Mouse (Mus musculus) forebrain, postnatal 0 days (tissue): ENCODE measurements around the gene Ccr7. TPM values are rescaled to one million over a fixed set of nuclear protein-coding genes. Genes with fewer than 3 reads are reported as not detected.
A peak's percentile ranks its signal among the peaks of the same experiment; 100 is the strongest.

Experiments used
- ATAC-seq: fragments of 200-750 bp; cut with Nextera tagmentation; 2 replicates; pipeline ENCODE4 v1.8.0; 2017; ENCODE audit warnings: mild to moderate bottlenecking, moderate library complexity
- DNase-seq: peaks from one replicate; pipeline ENCODE4 v3.0.0-alpha.2; 2015
- H3K27ac ChIP-seq: fragments of 300-500 bp; sonication (generic); 2 replicates; pipeline ENCODE4 v1.5.1; 2014; ENCODE audit warnings: low read depth, mild to moderate bottlenecking, antibody characterized with exemption, low read length, moderate library complexity, mixed read lengths
- H3K27me3 ChIP-seq: fragments of 300-500 bp; sonication (generic); 2 replicates; pipeline ENCODE4 v1.6.1; 2014; ENCODE audit warnings: mild to moderate bottlenecking, low read length, mixed read lengths; ENCODE audit not compliant: insufficient read depth
- H3K36me3 ChIP-seq: fragments of 300-500 bp; sonication (generic); 2 replicates; pipeline ENCODE4 v1.6.1; 2014; ENCODE audit warnings: mild to moderate bottlenecking, moderate library complexity; ENCODE audit not compliant: insufficient read depth
- H3K4me1 ChIP-seq: fragments of 300-500 bp; sonication (generic); 2 replicates; pipeline ENCODE4 v1.6.1; 2014; ENCODE audit warnings: antibody characterized with exemption; ENCODE audit not compliant: insufficient read depth
- H3K4me2 ChIP-seq: fragments of 300-500 bp; sonication (generic); 2 replicates; pipeline ENCODE4 v1.6.1; 2014; ENCODE audit warnings: low read depth, mild to moderate bottlenecking, moderate library complexity
- H3K4me3 ChIP-seq: fragments of 300-500 bp; sonication (generic); 2 replicates; pipeline ENCODE4 v1.5.1; 2014; ENCODE audit warnings: low read depth, low read length, mixed read lengths
- H3K9ac ChIP-seq: fragments of 300-500 bp; sonication (generic); 2 replicates; pipeline ENCODE4 v1.6.1; 2014; ENCODE audit warnings: mild to moderate bottlenecking
- H3K9me3 ChIP-seq: fragments of 300-500 bp; sonication (generic); 2 replicates; pipeline ENCODE4 v1.6.1; 2016; ENCODE audit warnings: low read length
- CTCF ChIP-seq: sonication (generic); IDR thresholded peaks from 2 replicates; pipeline ENCODE4 v1.5.1; 2016; ENCODE audit warnings: antibody characterized with exemption, control low read depth, low read depth
- WGBS: fragments of 180-500 bp; shearing (Covaris S2); extraction: QIAGEN DNeasy Blood & Tissue Kit; methylation state at CpG from one replicate; pipeline ENCODE4 v1.1.7; 2014; 5-methylcytosine and 5-hydroxymethylcytosine counted together
- polyA plus RNA-seq: library from polyadenylated mRNA; unstranded; fragments of >200 nt; fragmentation: Nextera tagmentation; extraction: Ambion mirVana; gene quantifications from 2 replicates; pipeline ENCODE4 v1.2.1, GENCODE M21; 2015
- total RNA-seq: library from RNA; depleted of rRNA; stranded (reverse); fragments of >200 nt; gene quantifications from 2 replicates; pipeline ENCODE4 v1.2.3, GENCODE M21; 2014

Ccr7 gene
- total and polyA plus RNA-seq, 2 experiments from 2014 or later = 0.17 to 0.38 TPM

GRCm38 (mm10) chr11:99122703-99123102 lies 32.2 kb downstream of the Ccr7 start:
- Histone ChIP-seq H3K27ac (peak overlapping the region; percentile 54; the same call in 1 of the 2 replicates), H3K27me3 (no peaks in the 10 kb centered on the region), H3K4me1 (no peaks in the 10 kb centered on the region; the same call in 1 of the 2 replicates), H3K4me3 (no peak overlapping the region), H3K9me3 (no peaks in the 10 kb centered on the region), H3K4me2 (no peak overlapping the region), H3K9ac (no peak overlapping the region), H3K36me3 (no peaks in the 10 kb centered on the region)
- 54% methylated on average over 3 of the region's 3 CpGs for WGBS
- TF ChIP-seq CTCF = no peak
- DNase-seq (no peak), ATAC-seq (peak; percentile 29; the same call in 1 of the 2 replicates)

- Histone ChIP-seq H3K36me3 (no peaks in the 10 kb centered on the region), H3K9ac (no peak overlapping the region), H3K27ac (no peak overlapping the region), H3K27me3 (no peaks in the 10 kb centered on the region), H3K4me3 (no peak overlapping the region), H3K4me1 (no peaks in the 10 kb centered on the region; the same call in 1 of the 2 replicates), H3K4me2 (no peak overlapping the region), H3K9me3 (no peaks in the 10 kb centered on the region)
- no peak for TF ChIP-seq CTCF
- 36% methylated on average over 14 of the region's 14 CpGs for WGBS
- DNase-seq (no peak), ATAC-seq (no peak)
These were observed 33.7 kb downstream of the Ccr7 start for GRCm38 (mm10) chr11:99121218-99121631.

- Histone ChIP-seq H3K9ac (no peak overlapping the region), H3K4me3 (no peak overlapping the region), H3K27ac (no peak overlapping the region), H3K9me3 (no peaks in the 10 kb centered on the region), H3K4me1 (no peaks in the 10 kb centered on the region; the same call in 1 of the 2 replicates), H3K27me3 (no peaks in the 10 kb centered on the region), H3K36me3 (no peaks in the 10 kb centered on the region), H3K4me2 (no peak overlapping the region)
- DNase-seq (no peak), ATAC-seq (no peak)
- WGBS = 41% methylated on average over 20 of the region's 20 CpGs
- no peak for TF ChIP-seq CTCF
These were observed 34.2 kb downstream of the Ccr7 start for GRCm38 (mm10) chr11:99120524-99121217.

GRCm38 (mm10) chr11:99118963-99119362 lies 35.9 kb downstream of the Ccr7 start:
- DNase-seq (no peak), ATAC-seq (no peak)
- Histone ChIP-seq H3K27me3 (no peaks in the 10 kb centered on the region), H3K27ac (no peak overlapping the region), H3K4me1 (no peaks in the 10 kb centered on the region; the same call in 1 of the 2 replicates), H3K36me3 (no peaks in the 10 kb centered on the region), H3K4me2 (no peak overlapping the region), H3K4me3 (no peak overlapping the region), H3K9ac (no peak overlapping the region), H3K9me3 (no peaks in the 10 kb centered on the region)
- no peak for TF ChIP-seq CTCF
- 80% methylated on average over 7 of the region's 7 CpGs for WGBS

- Histone ChIP-seq H3K9me3 (no peaks in the 10 kb centered on the region), H3K4me1 (no peaks in the 10 kb centered on the region; the same call in 1 of the 2 replicates), H3K27me3 (no peaks in the 10 kb centered on the region), H3K27ac (no peak overlapping the region), H3K4me3 (no peak overlapping the region), H3K4me2 (no peak overlapping the region), H3K36me3 (no peaks in the 10 kb centered on the region), H3K9ac (no peak overlapping the region)
- ATAC-seq (no peak), DNase-seq (no peak)
- no peak for TF ChIP-seq CTCF
- 92% methylated on average over 1 of the region's 1 CpGs for WGBS
These were observed 36.5 kb downstream of the Ccr7 start for GRCm38 (mm10) chr11:99118420-99118819.

GRCm38 (mm10) chr11:99117907-99118306 lies 37.0 kb downstream of the Ccr7 start:
- H3K27ac ChIP-seq = no peak overlapping the region
- no peaks in the 10 kb centered on the region for H3K27me3 ChIP-seq
- H3K4me1 ChIP-seq = no peaks in the 10 kb centered on the region; the same call in 1 of the 2 replicates
- no peaks in the 10 kb centered on the region for H3K9me3 ChIP-seq
- TF ChIP-seq CTCF = no peak
- H3K36me3 ChIP-seq = no peaks in the 10 kb centered on the region
- WGBS = 62% methylated on average over 7 of the region's 7 CpGs
- ATAC-seq = no peak
- no peak for DNase-seq
- H3K4me3 ChIP-seq = no peak overlapping the region
- H3K9ac ChIP-seq = no peak overlapping the region
- no peak overlapping the region for H3K4me2 ChIP-seq

GRCm38 (mm10) chr11:99115940-99116339 lies 38.9 kb downstream of the Ccr7 start:
- no peaks in the 10 kb centered on the region; the same call in 1 of the 2 replicates for H3K4me1 ChIP-seq
- ATAC-seq (no peak), DNase-seq (no peak)
- no peak overlapping the region for H3K4me2 ChIP-seq
- WGBS = 76% methylated on average over 6 of the region's 6 CpGs
- no peaks in the 10 kb centered on the region for H3K9me3 ChIP-seq
- TF ChIP-seq CTCF = no peak
- H3K9ac ChIP-seq = no peak overlapping the region
- H3K4me3 ChIP-seq = no peak overlapping the region
- no peak overlapping the region for H3K27ac ChIP-seq
- H3K36me3 ChIP-seq = no peaks in the 10 kb centered on the region
- H3K27me3 ChIP-seq = no peaks in the 10 kb centered on the region
